Mouse (Mus musculus): ENCODE measurements around the gene Cyp4v3. TPM values are rescaled to one million over a fixed set of nuclear protein-coding genes. Genes with fewer than 3 reads are reported as not detected.
A peak's percentile ranks its signal among the peaks of the same experiment; 100 is the strongest.
"Not testable (repeated sequence)": the region's sequence is repeated elsewhere in the genome, so short reads cannot be mapped to it uniquely, and the experiment has no call there.

Gene Cyp4v3
- polyA plus RNA-seq, 1 experiment = 1.8 TPM

DNA sequence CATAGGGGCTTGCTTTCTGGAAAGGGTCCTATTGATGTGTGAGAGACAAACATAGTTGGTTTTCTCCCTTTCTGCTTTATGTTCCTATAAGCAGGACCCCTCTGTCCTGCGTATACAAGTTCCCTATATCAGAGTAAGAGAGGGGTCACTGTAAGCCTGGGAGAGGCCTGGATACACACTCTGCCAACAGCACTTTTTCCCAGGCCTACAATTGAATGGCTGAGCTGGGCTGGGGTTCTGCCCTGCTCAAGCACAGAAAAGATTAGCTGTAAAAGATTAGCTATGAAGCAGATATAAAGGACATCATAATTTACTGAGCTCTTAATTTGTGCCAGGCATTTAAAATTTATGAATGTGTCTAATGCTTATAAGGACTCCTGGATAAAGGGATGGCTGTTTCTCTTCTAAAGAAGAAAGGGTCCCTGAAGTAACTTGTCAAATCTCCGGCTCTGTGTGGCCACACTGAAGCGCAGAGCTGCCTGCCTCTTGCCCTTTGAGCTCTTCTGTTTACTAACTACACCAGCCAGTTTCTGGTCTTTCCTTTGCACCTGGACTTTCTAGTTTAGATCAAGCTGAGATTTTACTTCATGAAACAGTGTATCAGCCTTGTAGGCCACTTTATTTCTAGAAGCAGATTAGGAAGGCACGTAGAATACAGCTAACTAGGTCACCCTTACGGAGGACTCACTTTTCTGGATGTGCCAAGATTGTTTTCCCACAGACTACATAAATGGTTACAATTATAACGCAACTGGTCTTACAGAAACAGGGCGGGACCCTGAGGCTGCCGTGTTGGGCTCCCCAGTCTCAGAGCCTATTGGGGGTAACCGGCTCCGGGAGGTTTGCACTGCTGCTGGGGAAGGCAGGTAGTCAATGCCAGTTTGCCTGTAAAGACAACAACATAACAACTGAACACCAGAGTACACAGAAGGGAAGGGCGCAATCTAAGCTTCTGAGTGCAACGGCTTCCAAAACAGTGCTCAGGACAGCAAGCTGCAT lies 8.9 kb upstream of the Cyp4v3 start:
- no peak for DNase-seq
- Histone ChIP-seq H3K4me3 (ENCODE audit: insufficient read depth, low read depth, low read length) (no peak overlapping the region), H3K27ac (ENCODE audit: insufficient read depth, low read depth, low read length) (no peak overlapping the region), H3K27me3 (replicated peaks; ENCODE audit: control insufficient read depth, insufficient read depth, low read length) (no peaks in the 10 kb centered on the region), H3K4me1 (ENCODE audit: control insufficient read depth, insufficient read depth, low read length) (no peaks in the 10 kb centered on the region), H3K36me3 (ENCODE audit: control insufficient read depth, insufficient read depth, low read length) (no peaks in the 10 kb centered on the region; the same call in 1 of the 2 replicates)
- TF ChIP-seq CTCF (conservative IDR thresholded peaks at IDR 0.05; ENCODE audit: insufficient read depth, insufficient read length, low read depth, low read length) (no peak), POLR2A (IDR thresholded peaks at IDR 0.05; ENCODE audit: low read depth, low read length) (no peak)
- WGBS = 80% methylated on average over 12 of the region's 12 CpGs

GRCm38 (mm10) chr8:45333493-45333892 lies 477 bp upstream of the Cyp4v3 start:
- TF ChIP-seq POLR2A (IDR thresholded peaks at IDR 0.05; ENCODE audit: low read depth, low read length) = no peak
- no peak for TF ChIP-seq CTCF (conservative IDR thresholded peaks at IDR 0.05; ENCODE audit: insufficient read depth, insufficient read length, low read depth, low read length)
- WGBS = 4% methylated on average over 8 of the region's 8 CpGs
- Histone ChIP-seq H3K27me3 (replicated peaks; ENCODE audit: control insufficient read depth, insufficient read depth, low read length) (no peaks in the 10 kb centered on the region), H3K4me1 (ENCODE audit: control insufficient read depth, insufficient read depth, low read length) (peaks cover 4% of the 10 kb centered on the region; the same call in 1 of the 2 replicates), H3K27ac (ENCODE audit: insufficient read depth, low read depth, low read length) (no peak overlapping the region), H3K4me3 (ENCODE audit: insufficient read depth, low read depth, low read length) (peak overlapping the region; percentile 80), H3K36me3 (ENCODE audit: control insufficient read depth, insufficient read depth, low read length) (no peaks in the 10 kb centered on the region)
- peak; percentile 24 for DNase-seq

GRCm38 (mm10) chr8:45330856-45331255 lies 2.2 kb downstream of the Cyp4v3 start:
- Histone ChIP-seq H3K27ac (ENCODE audit: insufficient read depth, low read depth, low read length) (no peak overlapping the region), H3K36me3 (ENCODE audit: control insufficient read depth, insufficient read depth, low read length) (no peaks in the 10 kb centered on the region), H3K27me3 (replicated peaks; ENCODE audit: control insufficient read depth, insufficient read depth, low read length) (no peaks in the 10 kb centered on the region), H3K4me3 (ENCODE audit: insufficient read depth, low read depth, low read length) (no peak overlapping the region), H3K4me1 (ENCODE audit: control insufficient read depth, insufficient read depth, low read length) (peaks cover 4% of the 10 kb centered on the region; the same call in 1 of the 2 replicates)
- 73% methylated on average over 3 of the region's 3 CpGs for WGBS
- DNase-seq = no peak
- TF ChIP-seq POLR2A (IDR thresholded peaks at IDR 0.05; ENCODE audit: low read depth, low read length) (no peak), CTCF (conservative IDR thresholded peaks at IDR 0.05; ENCODE audit: insufficient read depth, insufficient read length, low read depth, low read length) (no peak)

DNA sequence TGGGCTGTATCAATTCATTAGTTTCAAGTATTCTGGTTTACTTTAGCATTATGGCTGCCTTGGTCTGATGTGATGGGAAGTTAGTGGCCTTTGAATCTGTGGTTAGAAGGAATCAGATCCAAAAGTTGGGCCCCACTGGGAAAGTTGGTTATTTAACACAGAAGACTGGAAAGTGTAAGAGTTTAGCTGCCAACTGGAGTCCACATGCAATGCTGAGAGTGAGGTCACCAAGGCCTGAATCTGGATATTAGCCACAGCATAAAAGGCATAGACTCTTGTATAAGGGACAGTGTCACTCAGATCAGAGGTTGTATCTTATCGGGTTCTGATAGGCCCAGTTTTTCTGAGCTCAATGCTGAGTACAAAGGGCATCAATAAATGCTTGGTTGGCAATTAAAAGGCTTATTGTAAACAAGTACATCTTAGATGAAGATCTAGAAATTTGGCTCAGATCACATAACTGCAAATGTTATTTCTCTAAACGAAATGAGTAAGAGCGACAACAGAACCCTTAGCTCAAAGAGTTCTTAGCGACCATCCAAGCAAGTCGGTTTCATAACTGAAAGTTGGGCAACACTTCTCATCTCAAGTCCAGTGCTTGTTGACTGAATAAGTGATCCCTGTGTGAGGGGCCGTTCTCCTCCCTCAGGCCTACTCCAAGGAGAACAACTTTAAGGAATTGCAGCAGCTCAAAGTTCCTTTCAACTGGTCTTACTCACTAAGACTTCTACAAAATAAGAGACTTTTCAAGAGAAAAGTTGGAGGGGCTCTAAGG lies 3.6 kb downstream of the Cyp4v3 start:
- no peak overlapping the region for H3K27ac ChIP-seq (ENCODE audit: insufficient read depth, low read depth, low read length)
- no peak for DNase-seq
- no peak overlapping the region for H3K4me3 ChIP-seq (ENCODE audit: insufficient read depth, low read depth, low read length)
- no peaks in the 10 kb centered on the region for H3K27me3 ChIP-seq (replicated peaks; ENCODE audit: control insufficient read depth, insufficient read depth, low read length)
- WGBS = 91% methylated on average over 6 of the region's 6 CpGs
- H3K36me3 ChIP-seq (ENCODE audit: control insufficient read depth, insufficient read depth, low read length) = no peaks in the 10 kb centered on the region
- peaks cover 4% of the 10 kb centered on the region; the same call in 1 of the 2 replicates for H3K4me1 ChIP-seq (ENCODE audit: control insufficient read depth, insufficient read depth, low read length)
- TF ChIP-seq CTCF (conservative IDR thresholded peaks at IDR 0.05; ENCODE audit: insufficient read depth, insufficient read length, low read depth, low read length) (no peak), POLR2A (IDR thresholded peaks at IDR 0.05; ENCODE audit: low read depth, low read length) (no peak)

GRCm38 (mm10) chr8:45327076-45327475 lies 5.9 kb downstream of the Cyp4v3 start:
- DNase-seq = peak; percentile 18
- H3K4me3 ChIP-seq (ENCODE audit: insufficient read depth, low read depth, low read length); H3K27ac ChIP-seq (ENCODE audit: insufficient read depth, low read depth, low read length); H3K27me3 ChIP-seq (replicated peaks; ENCODE audit: control insufficient read depth, insufficient read depth, low read length); H3K36me3 ChIP-seq (ENCODE audit: control insufficient read depth, insufficient read depth, low read length); H3K4me1 ChIP-seq (ENCODE audit: control insufficient read depth, insufficient read depth, low read length): not testable (repeated sequence)

DNA sequence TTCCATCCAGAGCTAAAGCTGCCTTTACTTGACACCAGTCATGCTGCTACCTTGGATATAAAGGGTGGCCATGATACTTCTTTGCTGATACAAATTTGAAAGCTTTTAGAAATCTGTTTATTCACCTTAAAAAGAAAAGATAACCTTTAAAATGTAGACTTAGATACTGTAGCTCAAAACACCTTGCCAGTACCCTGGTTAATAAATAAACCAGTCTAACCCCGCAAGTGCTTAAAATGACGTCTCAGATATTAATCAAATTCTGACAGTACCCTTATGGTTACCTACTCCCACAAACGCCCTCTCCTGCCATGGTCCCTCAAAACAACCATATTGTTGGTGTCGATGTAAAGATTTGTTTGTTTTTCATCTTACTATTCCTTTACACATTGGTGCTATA lies 8.9 kb downstream of the Cyp4v3 start:
- TF ChIP-seq POLR2A (IDR thresholded peaks at IDR 0.05; ENCODE audit: low read depth, low read length) (no peak), CTCF (conservative IDR thresholded peaks at IDR 0.05; ENCODE audit: insufficient read depth, insufficient read length, low read depth, low read length) (no peak)
- WGBS = 42% methylated on average over 4 of the region's 4 CpGs
- peak; percentile 25 for DNase-seq
- Histone ChIP-seq H3K4me1 (ENCODE audit: control insufficient read depth, insufficient read depth, low read length) (no peaks in the 10 kb centered on the region), H3K4me3 (ENCODE audit: insufficient read depth, low read depth, low read length) (no peak overlapping the region), H3K27ac (ENCODE audit: insufficient read depth, low read depth, low read length) (no peak overlapping the region), H3K27me3 (replicated peaks; ENCODE audit: control insufficient read depth, insufficient read depth, low read length) (no peaks in the 10 kb centered on the region), H3K36me3 (ENCODE audit: control insufficient read depth, insufficient read depth, low read length) (no peaks in the 10 kb centered on the region)

GRCm38 (mm10) chr8:45321365-45321764 lies 11.7 kb downstream of the Cyp4v3 start:
- Histone ChIP-seq H3K27ac (ENCODE audit: insufficient read depth, low read depth, low read length) (no peak overlapping the region), H3K4me3 (ENCODE audit: insufficient read depth, low read depth, low read length) (no peak overlapping the region), H3K27me3 (replicated peaks; ENCODE audit: control insufficient read depth, insufficient read depth, low read length) (no peaks in the 10 kb centered on the region), H3K4me1 (ENCODE audit: control insufficient read depth, insufficient read depth, low read length) (no peaks in the 10 kb centered on the region), H3K36me3 (ENCODE audit: control insufficient read depth, insufficient read depth, low read length) (no peaks in the 10 kb centered on the region)
- 81% methylated on average over 2 of the region's 2 CpGs for WGBS
- TF ChIP-seq POLR2A (IDR thresholded peaks at IDR 0.05; ENCODE audit: low read depth, low read length) = no peak
- TF ChIP-seq CTCF (conservative IDR thresholded peaks at IDR 0.05; ENCODE audit: insufficient read depth, insufficient read length, low read depth, low read length) = no peak
- DNase-seq = no peak

Measured in kidney, adult 2 months (tissue).